Mouse (Mus musculus): Measurements from ENCODE around the gene Plcg1. TPM values are rescaled to one million over a fixed set of nuclear protein-coding genes. Genes with fewer than 3 reads are reported as not detected.

Plcg1 gene
- polyA plus RNA-seq, 1 experiment from 2014 or later: 60.3 TPM

DNA sequence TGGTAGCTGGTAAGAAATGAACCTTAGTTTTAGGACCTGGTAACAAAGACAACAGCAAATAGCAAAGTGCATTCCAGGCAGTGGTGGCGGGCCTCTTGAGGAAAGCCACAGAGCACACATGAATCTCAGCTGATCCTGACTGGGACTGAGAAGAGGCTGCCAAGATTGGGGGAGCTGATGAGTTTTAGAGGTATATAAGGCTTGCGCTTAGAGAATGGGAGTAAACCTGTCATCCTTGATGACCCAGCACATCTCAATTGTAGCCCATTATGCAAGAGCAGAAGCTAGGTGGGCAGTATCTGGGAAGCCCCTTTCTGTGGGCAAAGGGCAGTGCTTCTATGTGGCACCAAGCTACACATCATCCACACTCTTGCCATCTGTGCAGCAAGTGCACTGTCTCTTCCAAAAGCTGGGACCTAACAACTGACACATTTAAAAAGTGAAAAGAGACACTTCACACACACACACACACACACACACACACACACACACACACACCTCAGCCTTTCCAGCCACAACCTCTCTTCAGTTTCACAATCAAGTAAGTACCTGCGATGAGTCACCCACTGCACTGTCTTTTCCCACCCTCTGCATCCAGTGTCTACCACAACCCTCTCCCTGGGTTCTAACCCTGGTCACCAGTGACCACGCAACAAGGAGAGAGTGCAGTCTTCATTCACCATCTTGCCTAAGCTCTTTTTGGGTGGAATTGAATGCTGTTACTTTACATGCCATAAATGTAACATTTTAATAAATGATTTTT, 7.3 kb upstream of the Plcg1 start:
- Histone ChIP-seq H3K36me3 (ENCODE audit: control insufficient read depth, insufficient read depth, low read length) (peaks cover 57% of the 10 kb centered on the region), H3K9me3 (ENCODE audit: control insufficient read depth, low read length) (no peaks in the 10 kb centered on the region), H3K4me2 (replicated peaks; ENCODE audit: low read depth, low read length) (no peak overlapping the region), H3K4me3 (ENCODE audit: low read length) (no peak overlapping the region), H3K27me3 (ENCODE audit: control insufficient read depth, insufficient read depth, low read length) (no peaks in the 10 kb centered on the region), H3K9ac (ENCODE audit: low read depth, low read length) (no peak overlapping the region), H3K27ac (ENCODE audit: low read depth, low read length) (no peak overlapping the region), H3K4me1 (ENCODE audit: control insufficient read depth, insufficient read depth, low read length) (no peaks in the 10 kb centered on the region)
- 92% methylated on average over 4 of the region's 4 CpGs for WGBS
- no peak for ATAC-seq (ENCODE audit: low FRiP score, low TSS enrichment)

DNA sequence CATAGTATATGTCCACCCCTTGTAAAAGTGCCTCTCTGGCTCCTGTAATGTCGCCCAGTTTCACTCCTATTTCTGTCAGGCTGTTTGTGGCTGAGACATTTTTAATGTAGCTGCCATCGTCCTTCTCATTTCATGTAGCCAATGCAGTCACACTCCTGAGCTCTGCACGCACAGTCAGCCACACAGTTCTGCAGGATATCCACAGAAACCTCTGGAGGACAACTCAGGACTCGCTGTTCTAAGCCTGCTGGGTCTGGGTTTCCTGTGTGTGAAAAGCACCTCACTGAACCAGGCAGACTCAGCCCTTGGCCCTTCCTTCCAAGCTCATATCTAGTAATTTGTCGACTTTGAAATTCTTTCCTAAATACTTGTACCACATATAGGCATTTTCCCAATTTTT, 6.6 kb upstream of the Plcg1 start:
- WGBS: 75% methylated on average over 5 of the region's 5 CpGs
- Histone ChIP-seq H3K27me3 (ENCODE audit: control insufficient read depth, insufficient read depth, low read length) (no peaks in the 10 kb centered on the region), H3K27ac (ENCODE audit: low read depth, low read length) (no peak overlapping the region), H3K9ac (ENCODE audit: low read depth, low read length) (no peak overlapping the region), H3K9me3 (ENCODE audit: control insufficient read depth, low read length) (no peaks in the 10 kb centered on the region), H3K4me1 (ENCODE audit: control insufficient read depth, insufficient read depth, low read length) (no peaks in the 10 kb centered on the region), H3K4me3 (ENCODE audit: low read length) (no peak overlapping the region), H3K36me3 (ENCODE audit: control insufficient read depth, insufficient read depth, low read length) (peaks cover 49% of the 10 kb centered on the region), H3K4me2 (replicated peaks; ENCODE audit: low read depth, low read length) (no peak overlapping the region)
- no peak for ATAC-seq (ENCODE audit: low FRiP score, low TSS enrichment)

DNA sequence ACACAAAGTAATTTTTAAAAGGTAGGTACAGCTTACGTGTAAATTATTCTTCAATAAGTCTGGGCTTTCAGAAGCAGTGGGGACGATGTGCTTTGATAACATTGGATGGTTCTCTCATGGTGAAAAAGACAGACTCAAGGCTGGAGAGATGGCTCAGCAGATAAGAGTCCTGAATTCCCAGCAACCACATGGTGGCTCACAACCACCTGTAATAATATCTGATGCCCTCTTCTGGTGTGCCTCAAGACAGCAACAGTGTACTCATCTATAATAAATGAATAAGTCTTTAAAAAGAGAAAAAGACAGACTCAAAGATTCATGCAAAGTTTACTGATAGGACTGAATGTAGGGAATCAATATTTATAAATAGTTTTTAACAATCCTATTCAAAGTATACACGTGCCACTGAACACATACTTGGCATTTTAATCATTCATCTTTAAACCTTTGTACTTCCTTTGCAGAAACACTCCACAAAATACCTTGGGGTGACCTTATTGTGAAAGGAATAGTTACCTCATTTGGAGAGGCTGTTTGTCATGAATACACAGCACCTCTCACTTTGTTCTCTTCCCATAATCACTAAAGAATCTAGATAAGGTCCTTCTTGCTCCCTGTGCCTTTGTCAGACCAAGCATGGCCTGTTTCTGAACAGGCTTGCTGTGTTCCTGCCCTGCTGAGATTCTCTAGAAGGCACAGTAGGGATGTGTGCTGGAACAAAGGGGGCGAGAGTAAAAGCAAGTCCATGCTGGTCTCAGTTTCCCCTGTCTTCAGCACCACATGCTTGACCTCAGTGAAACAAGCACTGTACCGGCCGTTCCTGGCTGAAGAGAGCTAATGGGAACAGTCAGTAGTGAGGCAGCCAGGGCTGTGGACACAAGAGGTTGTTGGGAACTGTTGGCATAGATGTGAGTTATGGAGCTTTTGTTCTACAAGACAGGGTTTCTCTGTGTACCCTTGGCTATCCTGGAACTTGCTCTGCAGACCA, 4.9 kb upstream of the Plcg1 start:
- 86% methylated on average over 6 of the region's 6 CpGs for WGBS
- ATAC-seq (ENCODE audit: low FRiP score, low TSS enrichment): no peak
- Histone ChIP-seq H3K4me3 (ENCODE audit: low read length) (no peak overlapping the region), H3K27ac (ENCODE audit: low read depth, low read length) (no peak overlapping the region), H3K27me3 (ENCODE audit: control insufficient read depth, insufficient read depth, low read length) (no peaks in the 10 kb centered on the region), H3K9me3 (ENCODE audit: control insufficient read depth, low read length) (no peaks in the 10 kb centered on the region), H3K36me3 (ENCODE audit: control insufficient read depth, insufficient read depth, low read length) (peaks cover 34% of the 10 kb centered on the region), H3K4me2 (replicated peaks; ENCODE audit: low read depth, low read length) (no peak overlapping the region), H3K4me1 (ENCODE audit: control insufficient read depth, insufficient read depth, low read length) (no peaks in the 10 kb centered on the region; the same call in 1 of the 2 replicates), H3K9ac (ENCODE audit: low read depth, low read length) (no peak overlapping the region)

DNA sequence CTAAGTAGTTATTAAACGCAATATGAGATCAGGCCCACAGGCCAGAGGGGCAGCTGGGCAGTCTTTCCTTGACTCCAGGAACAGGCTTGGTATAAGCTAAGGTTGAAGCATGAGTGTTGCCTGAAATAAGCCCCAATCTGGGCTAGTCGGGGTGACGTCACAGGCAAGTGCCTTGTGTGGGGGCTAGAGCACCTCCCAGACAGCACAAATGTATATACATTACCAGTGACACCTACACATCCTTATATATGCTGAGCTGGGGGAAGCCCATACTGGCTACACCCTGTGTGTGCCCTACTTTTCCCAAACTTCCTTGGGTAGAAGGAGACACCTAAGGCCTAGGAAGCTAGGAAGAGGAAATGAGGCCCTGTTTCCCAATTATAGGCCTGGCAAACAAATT, 2.1 kb upstream of the Plcg1 start:
- 91% methylated on average over 3 of the region's 3 CpGs for WGBS
- ATAC-seq (ENCODE audit: low FRiP score, low TSS enrichment): no peak
- no peaks in the 10 kb centered on the region for H3K9me3 ChIP-seq (ENCODE audit: control insufficient read depth, low read length)

DNA sequence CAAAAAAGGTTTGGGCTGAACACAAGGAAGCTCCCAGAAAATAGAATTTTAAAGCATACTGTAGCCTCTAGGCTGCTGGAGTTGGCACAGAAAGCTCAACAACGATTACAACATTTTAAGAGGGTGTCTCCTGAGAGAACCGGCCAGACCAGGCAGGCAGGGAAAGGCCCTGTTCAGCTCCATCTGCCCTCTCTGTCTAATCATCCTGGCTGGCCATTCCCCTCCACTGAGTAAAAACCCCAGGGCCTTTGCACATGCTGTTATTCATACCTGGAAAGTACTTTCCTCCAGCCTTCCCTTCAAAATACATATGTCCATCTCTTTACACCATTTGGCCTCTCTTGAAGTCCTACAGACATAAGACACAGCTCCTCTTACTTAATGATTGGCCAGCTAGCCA, 1.7 kb upstream of the Plcg1 start:
- ATAC-seq (ENCODE audit: low FRiP score, low TSS enrichment): no peak
- peaks cover 21% of the 10 kb centered on the region for H3K4me1 ChIP-seq (ENCODE audit: control insufficient read depth, insufficient read depth, low read length)
- no peak overlapping the region for H3K27ac ChIP-seq (ENCODE audit: low read depth, low read length)
- H3K27me3 ChIP-seq (ENCODE audit: control insufficient read depth, insufficient read depth, low read length): no peaks in the 10 kb centered on the region
- 83% methylated on average over 2 of the region's 2 CpGs for WGBS
- peaks cover 10% of the 10 kb centered on the region; the same call in 1 of the 2 replicates for H3K36me3 ChIP-seq (ENCODE audit: control insufficient read depth, insufficient read depth, low read length)
- H3K9ac ChIP-seq (ENCODE audit: low read depth, low read length): no peak overlapping the region
- H3K4me3 ChIP-seq (ENCODE audit: low read length): no peak overlapping the region
- H3K4me2 ChIP-seq (replicated peaks; ENCODE audit: low read depth, low read length): no peak overlapping the region
- H3K9me3 ChIP-seq (ENCODE audit: control insufficient read depth, low read length): no peaks in the 10 kb centered on the region

More for the DNA sequence above, 2.1 kb upstream of the Plcg1 start:
- Histone ChIP-seq H3K27me3 (ENCODE audit: control insufficient read depth, insufficient read depth, low read length) (no peaks in the 10 kb centered on the region), H3K36me3 (ENCODE audit: control insufficient read depth, insufficient read depth, low read length) (peaks cover 10% of the 10 kb centered on the region; the same call in 1 of the 2 replicates), H3K9ac (ENCODE audit: low read depth, low read length) (no peak overlapping the region), H3K4me1 (ENCODE audit: control insufficient read depth, insufficient read depth, low read length) (peaks cover 16% of the 10 kb centered on the region), H3K4me3 (ENCODE audit: low read length) (no peak overlapping the region), H3K4me2 (replicated peaks; ENCODE audit: low read depth, low read length) (no peak overlapping the region), H3K27ac (ENCODE audit: low read depth, low read length) (no peak overlapping the region)

DNA sequence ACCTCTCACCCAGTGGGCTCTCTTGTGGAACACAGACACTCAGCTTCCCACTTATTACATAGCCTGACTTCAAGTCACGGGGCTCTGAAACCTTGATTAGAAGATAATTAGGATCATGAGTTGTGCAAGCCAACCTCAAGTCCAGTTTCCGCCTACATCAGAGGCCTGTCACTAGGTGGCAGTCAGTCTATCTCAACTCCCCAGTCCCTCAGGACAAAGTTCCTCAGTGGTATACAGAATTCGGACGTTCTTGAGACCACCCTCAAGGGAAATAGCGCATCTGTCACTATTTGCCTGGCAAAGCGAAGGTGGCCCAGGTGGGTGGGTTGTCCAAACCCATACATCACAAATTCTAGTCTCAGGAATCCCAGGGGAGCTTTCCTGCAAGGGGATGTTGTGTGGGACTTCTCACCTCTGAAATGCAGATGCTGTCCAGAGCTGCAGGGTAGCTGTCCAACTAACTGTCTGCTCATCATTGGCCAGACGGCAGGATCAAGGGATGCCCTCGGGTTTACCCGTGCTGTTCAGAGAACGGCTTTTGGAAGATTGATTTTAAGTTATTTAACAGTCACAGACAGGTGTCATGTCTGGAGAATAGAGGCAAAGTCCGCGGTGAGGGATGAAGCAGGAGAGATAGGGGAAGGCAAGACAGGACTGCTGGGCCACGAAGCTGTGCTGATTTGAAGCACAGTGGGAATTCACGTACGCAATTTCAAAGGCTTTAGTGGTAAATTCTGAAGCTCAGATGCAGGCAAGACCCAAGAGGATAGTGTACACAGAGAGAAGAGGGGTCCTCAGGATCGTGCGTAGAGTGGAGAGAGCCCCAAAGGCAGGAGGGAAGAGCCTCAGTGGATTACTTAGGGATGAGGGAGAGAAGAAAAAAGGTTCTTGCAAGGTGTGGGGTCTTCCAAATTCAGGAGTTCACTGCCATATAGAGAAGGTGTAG, 976 bp upstream of the Plcg1 start:
- H3K27ac ChIP-seq (ENCODE audit: low read depth, low read length): no peak overlapping the region
- peak overlapping the region; percentile 91 for H3K4me2 ChIP-seq (replicated peaks; ENCODE audit: low read depth, low read length)
- peak overlapping the region; percentile 72 for H3K4me3 ChIP-seq (ENCODE audit: low read length)
- peaks cover 11% of the 10 kb centered on the region; the same call in 1 of the 2 replicates for H3K36me3 ChIP-seq (ENCODE audit: control insufficient read depth, insufficient read depth, low read length)
- WGBS: 27% methylated on average over 17 of the region's 17 CpGs
- H3K27me3 ChIP-seq (ENCODE audit: control insufficient read depth, insufficient read depth, low read length): no peaks in the 10 kb centered on the region
- no peak for ATAC-seq (ENCODE audit: low FRiP score, low TSS enrichment)
- no peak overlapping the region; the same call in 1 of the 2 replicates for H3K9ac ChIP-seq (ENCODE audit: low read depth, low read length)
- H3K9me3 ChIP-seq (ENCODE audit: control insufficient read depth, low read length): no peaks in the 10 kb centered on the region
- H3K4me1 ChIP-seq (ENCODE audit: control insufficient read depth, insufficient read depth, low read length): peaks cover 27% of the 10 kb centered on the region

DNA sequence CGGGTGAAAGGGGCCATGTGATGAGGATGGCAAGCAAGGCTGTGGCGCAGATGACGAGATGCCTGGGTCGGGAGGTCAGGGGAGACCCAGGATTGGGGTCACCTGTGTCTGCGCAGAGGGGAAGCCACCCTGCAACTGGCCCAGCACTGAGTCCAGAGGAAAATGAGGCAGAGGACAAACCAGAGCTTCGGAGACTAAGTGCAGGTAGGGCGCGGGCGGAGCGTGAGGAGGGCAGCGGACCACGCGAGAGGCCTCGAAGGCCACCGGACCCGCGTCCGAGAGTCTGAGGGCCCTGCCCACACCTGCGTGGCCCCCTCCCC, 343 bp upstream of the Plcg1 start:
- Histone ChIP-seq H3K27ac (ENCODE audit: low read depth, low read length) (no peak overlapping the region), H3K27me3 (ENCODE audit: control insufficient read depth, insufficient read depth, low read length) (no peaks in the 10 kb centered on the region), H3K4me3 (ENCODE audit: low read length) (peak overlapping the region; percentile 72), H3K9me3 (ENCODE audit: control insufficient read depth, low read length) (no peaks in the 10 kb centered on the region), H3K9ac (ENCODE audit: low read depth, low read length) (peak overlapping the region; percentile 93; the same call in 1 of the 2 replicates), H3K4me1 (ENCODE audit: control insufficient read depth, insufficient read depth, low read length) (peaks cover 32% of the 10 kb centered on the region), H3K4me2 (replicated peaks; ENCODE audit: low read depth, low read length) (peak overlapping the region; percentile 91), H3K36me3 (ENCODE audit: control insufficient read depth, insufficient read depth, low read length) (peaks cover 15% of the 10 kb centered on the region; the same call in 1 of the 2 replicates)
- WGBS: 5% methylated on average over 19 of the region's 19 CpGs
- ATAC-seq (ENCODE audit: low FRiP score, low TSS enrichment): no peak

DNA sequence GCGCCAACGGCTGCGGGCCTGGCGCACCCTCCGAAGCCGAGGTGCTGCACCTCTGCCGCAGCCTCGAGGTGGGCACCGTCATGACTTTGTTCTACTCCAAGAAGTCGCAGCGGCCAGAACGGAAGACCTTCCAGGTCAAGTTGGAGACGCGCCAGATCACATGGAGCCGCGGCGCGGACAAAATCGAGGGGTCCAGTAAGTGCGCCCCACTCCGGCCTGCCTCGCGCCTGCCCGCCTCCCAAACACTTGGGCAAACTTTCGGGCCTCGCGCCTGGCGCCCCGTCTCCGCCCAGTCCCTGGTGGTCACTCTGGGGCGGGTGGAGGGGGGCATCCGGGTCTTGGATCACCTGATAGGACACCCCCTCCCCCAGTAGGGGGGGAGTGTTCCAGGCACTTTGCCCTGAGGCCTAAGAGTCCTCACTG, 750 bp downstream of the Plcg1 start:
- H3K4me2 ChIP-seq (replicated peaks; ENCODE audit: low read depth, low read length): peak overlapping the region; percentile 91
- H3K36me3 ChIP-seq (ENCODE audit: control insufficient read depth, insufficient read depth, low read length): peaks cover 25% of the 10 kb centered on the region
- no peaks in the 10 kb centered on the region for H3K27me3 ChIP-seq (ENCODE audit: control insufficient read depth, insufficient read depth, low read length)
- peak overlapping the region; percentile 91 for H3K27ac ChIP-seq (ENCODE audit: low read depth, low read length)
- H3K4me3 ChIP-seq (ENCODE audit: low read length): peak overlapping the region; percentile 72
- peaks cover 35% of the 10 kb centered on the region for H3K4me1 ChIP-seq (ENCODE audit: control insufficient read depth, insufficient read depth, low read length)
- WGBS: 0% methylated on average over 29 of the region's 32 CpGs
- H3K9ac ChIP-seq (ENCODE audit: low read depth, low read length): peak overlapping the region; percentile 93
- ATAC-seq (ENCODE audit: low FRiP score, low TSS enrichment): peak; percentile 33
- H3K9me3 ChIP-seq (ENCODE audit: control insufficient read depth, low read length): no peaks in the 10 kb centered on the region

Measured in kidney, embryonic 14.5 days (tissue).